Mouse (Mus musculus): ENCODE data around the gene Atp5g2. TPM values are rescaled to one million over a fixed set of nuclear protein-coding genes. Genes with fewer than 3 reads are reported as not detected.

Atp5g2 gene
- polyA plus RNA-seq, 1 experiment from 2014 or later, result 49.2 TPM

DNA sequence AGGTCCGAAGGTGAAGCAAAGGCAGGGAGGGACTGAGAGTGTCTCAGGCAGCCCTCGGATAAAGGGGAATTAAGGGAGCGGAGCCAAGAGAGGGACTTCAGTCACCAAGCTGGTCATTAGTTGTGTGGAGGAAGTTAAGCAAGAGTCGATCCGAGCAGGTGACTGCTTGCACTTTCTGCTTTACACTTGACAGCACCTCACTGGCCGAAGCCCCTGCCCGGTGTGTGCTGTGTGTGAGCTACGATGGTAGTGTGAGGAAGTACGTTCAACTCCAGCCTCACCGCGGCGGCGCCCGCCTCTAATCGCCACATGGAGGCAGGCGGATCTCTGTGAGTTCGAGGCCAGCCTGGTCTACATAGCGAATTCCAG, 46.5 kb downstream of the Atp5g2 start:
- Histone ChIP-seq H3K9me3 (ENCODE audit: low read length) (no peaks in the 10 kb centered on the region), H3K27me3 (ENCODE audit: insufficient read depth, low read length) (no peaks in the 10 kb centered on the region), H3K36me3 (replicated peaks; ENCODE audit: insufficient read depth, low read length) (no peaks in the 10 kb centered on the region), H3K4me3 (ENCODE audit: low read depth, low read length) (peak overlapping the region; percentile 69), H3K4me1 (ENCODE audit: insufficient read depth) (peaks cover 20% of the 10 kb centered on the region), H3K27ac (ENCODE audit: low read depth) (peak overlapping the region; percentile 96), H3K4me2 (ENCODE audit: low read depth, low read length) (peak overlapping the region; percentile 85), H3K9ac (replicated peaks) (peak overlapping the region; percentile 76)
- 0% methylated on average over 18 of the region's 18 CpGs for WGBS (ENCODE audit: insufficient replicate concordance)
- ATAC-seq, result peak; percentile 35
- TF ChIP-seq EP300 (IDR thresholded peaks at IDR 0.05; ENCODE audit: low read depth) (no peak), CTCF (IDR thresholded peaks at IDR 0.05; ENCODE audit: low read depth) (no peak)
- peak; percentile 75 for DNase-seq

DNA sequence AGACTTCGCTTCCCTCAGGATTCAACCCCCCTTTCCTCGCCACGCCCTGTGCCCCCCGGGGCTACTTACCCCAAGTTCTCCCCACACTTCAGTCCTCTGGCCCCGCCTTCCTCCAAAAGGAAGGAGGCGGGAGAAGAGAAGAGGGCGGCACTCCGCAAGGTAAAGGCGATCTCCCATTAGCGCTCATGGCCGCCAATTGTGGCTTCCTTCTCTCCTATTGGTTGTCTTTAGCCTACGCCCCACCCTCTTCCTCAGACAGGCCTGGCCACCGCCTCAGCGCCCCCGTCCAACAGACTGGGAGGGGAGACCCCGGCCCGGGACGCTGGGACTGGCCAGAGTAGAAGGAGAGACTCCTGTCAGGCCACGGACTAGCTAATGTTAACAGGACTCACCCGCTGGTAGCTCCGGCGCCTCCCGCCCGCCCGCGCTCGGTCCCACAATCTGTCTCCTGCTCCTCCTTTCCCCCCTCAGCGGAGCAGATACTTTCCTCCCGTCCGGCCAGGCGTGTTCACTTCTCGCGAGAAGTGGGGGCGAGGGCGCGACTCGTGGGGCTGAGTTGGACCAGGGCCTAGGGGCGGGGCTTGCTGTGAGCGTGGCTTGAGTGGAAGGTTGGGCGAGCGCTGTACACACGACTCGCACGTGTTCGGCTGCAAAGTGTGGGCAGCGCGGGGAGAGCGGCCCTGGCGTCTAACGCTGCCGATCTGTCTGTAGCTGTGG, 47.0 kb downstream of the Atp5g2 start, which contains the start of the genes Gm28047 and Atf7:
Gene Gm28047 (minus strand): TSS at position 98 of the 717 bp plus-strand sequence.
Gene Atf7 (minus strand): TSS at position 495 of the 717 bp plus-strand sequence.
- Histone ChIP-seq H3K9ac (replicated peaks) (peak within 1 kb of the TSS; percentile 76), H3K27ac (ENCODE audit: low read depth) (peak within 1 kb of the TSS; percentile 96), H3K4me2 (ENCODE audit: low read depth, low read length) (peak within 1 kb of the TSS; percentile 85), H3K4me3 (ENCODE audit: low read depth, low read length) (peak within 1 kb of the TSS; percentile 69), H3K4me1 (ENCODE audit: insufficient read depth) (peaks cover 20% of the 10 kb centered on the region), H3K36me3 (replicated peaks; ENCODE audit: insufficient read depth, low read length) (no peaks in the 10 kb centered on the region), H3K9me3 (ENCODE audit: low read length) (no peaks in the 10 kb centered on the region), H3K27me3 (ENCODE audit: insufficient read depth, low read length) (no peaks in the 10 kb centered on the region)
- TF ChIP-seq EP300 (IDR thresholded peaks at IDR 0.05; ENCODE audit: low read depth) (peak; percentile 77), CTCF (IDR thresholded peaks at IDR 0.05; ENCODE audit: low read depth) (no peak)
- peak; percentile 100 for DNase-seq
- under 1% methylated on average over 45 of the region's 51 CpGs for WGBS (ENCODE audit: insufficient replicate concordance)
- ATAC-seq, result peak; percentile 97

DNA sequence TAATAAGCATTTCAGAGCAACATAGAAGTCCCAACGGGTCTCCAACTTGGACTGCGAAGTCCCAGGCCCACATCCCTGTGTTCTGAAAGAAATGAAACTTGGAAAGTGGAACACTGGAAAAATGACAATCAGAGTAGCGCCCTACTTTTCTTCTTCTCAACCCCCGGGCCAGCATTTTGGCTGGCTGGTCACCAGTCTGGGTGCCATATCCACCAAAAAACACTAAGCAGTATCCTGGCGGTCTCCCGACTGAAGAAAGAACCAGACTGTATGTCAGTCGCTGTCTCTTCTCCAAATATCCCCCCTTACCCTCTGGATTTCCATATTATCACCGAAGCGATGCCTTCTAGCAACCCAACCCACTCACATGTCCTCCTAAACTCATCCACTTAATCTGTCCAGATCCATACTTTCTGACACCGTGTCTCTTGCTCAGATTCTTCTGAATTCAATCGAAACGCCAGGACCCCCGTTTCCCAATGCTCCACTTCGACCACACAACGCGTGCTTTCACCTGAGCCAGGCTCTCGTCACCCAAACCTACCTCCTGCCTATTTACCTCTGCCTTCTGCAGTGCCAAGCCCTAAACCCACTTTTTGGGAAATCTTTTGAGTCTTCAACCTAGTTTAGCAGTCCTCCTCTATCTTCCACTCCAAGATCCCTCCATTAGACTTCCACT, 47.7 kb downstream of the Atp5g2 start:
- H3K9ac ChIP-seq (replicated peaks), result peak overlapping the region; percentile 76
- H3K27ac ChIP-seq (ENCODE audit: low read depth), result peak overlapping the region; percentile 96
- 3% methylated on average over 17 of the region's 17 CpGs for WGBS (ENCODE audit: insufficient replicate concordance)
- peak overlapping the region; percentile 85 for H3K4me2 ChIP-seq (ENCODE audit: low read depth, low read length)
- TF ChIP-seq EP300 (IDR thresholded peaks at IDR 0.05; ENCODE audit: low read depth) (no peak), CTCF (IDR thresholded peaks at IDR 0.05; ENCODE audit: low read depth) (no peak)
- no peaks in the 10 kb centered on the region for H3K9me3 ChIP-seq (ENCODE audit: low read length)
- ATAC-seq (no peak), DNase-seq (no peak)
- no peaks in the 10 kb centered on the region for H3K27me3 ChIP-seq (ENCODE audit: insufficient read depth, low read length)
- peaks cover 20% of the 10 kb centered on the region for H3K4me1 ChIP-seq (ENCODE audit: insufficient read depth)
- peak overlapping the region; percentile 69 for H3K4me3 ChIP-seq (ENCODE audit: low read depth, low read length)
- no peaks in the 10 kb centered on the region for H3K36me3 ChIP-seq (replicated peaks; ENCODE audit: insufficient read depth, low read length)

DNA sequence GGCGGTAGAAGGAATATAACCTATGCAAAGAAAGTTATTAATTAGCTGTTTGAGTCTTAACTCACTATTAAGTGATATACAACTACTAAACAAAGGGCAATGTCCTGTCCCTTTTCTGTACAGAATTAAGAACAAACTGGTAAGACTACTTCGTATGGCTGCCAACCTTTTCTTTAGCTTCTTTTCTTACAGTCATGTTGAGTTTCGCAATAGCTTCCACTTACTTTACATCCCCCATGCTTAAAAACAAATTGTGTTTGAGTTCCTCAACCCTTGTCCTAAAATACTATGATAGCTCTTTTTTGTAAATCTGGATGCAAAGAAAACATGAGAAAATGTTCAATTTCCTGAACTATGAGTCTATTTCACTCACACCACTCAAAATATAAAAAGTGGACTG, 49.0 kb downstream of the Atp5g2 start:
- Histone ChIP-seq H3K4me2 (ENCODE audit: low read depth, low read length) (peak overlapping the region; percentile 42), H3K4me3 (ENCODE audit: low read depth, low read length) (no peak overlapping the region), H3K27me3 (ENCODE audit: insufficient read depth, low read length) (no peaks in the 10 kb centered on the region), H3K9ac (replicated peaks) (no peak overlapping the region), H3K4me1 (ENCODE audit: insufficient read depth) (peaks cover 20% of the 10 kb centered on the region), H3K36me3 (replicated peaks; ENCODE audit: insufficient read depth, low read length) (no peaks in the 10 kb centered on the region), H3K9me3 (ENCODE audit: low read length) (no peaks in the 10 kb centered on the region), H3K27ac (ENCODE audit: low read depth) (0 out of 2 replicates have a peak overlapping the region, but pooled peaks have one; percentile 7)
- 68% methylated on average over 3 of the region's 3 CpGs for WGBS (ENCODE audit: insufficient replicate concordance)
- no peak for DNase-seq
- TF ChIP-seq EP300 (IDR thresholded peaks at IDR 0.05; ENCODE audit: low read depth) (no peak), CTCF (IDR thresholded peaks at IDR 0.05; ENCODE audit: low read depth) (no peak)
- no peak for ATAC-seq

DNA sequence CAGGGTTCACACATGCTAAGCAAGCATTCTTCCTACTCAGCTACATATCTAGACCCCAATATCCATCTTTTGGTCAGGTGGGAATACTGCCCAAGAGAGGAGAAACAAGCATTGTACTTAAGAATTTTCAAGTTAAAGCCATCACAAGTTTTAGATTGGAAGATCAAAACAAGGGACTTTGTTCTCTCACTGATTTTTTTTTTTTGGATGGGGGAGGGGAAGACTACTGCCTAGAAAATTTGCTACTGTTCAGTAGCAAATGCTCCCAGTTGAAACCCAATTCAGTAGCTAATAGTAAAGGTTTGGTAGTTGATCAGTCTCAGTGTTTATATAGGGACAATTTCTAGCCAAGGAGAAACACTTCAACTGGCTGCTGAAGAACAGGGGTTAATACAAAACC, 49.6 kb downstream of the Atp5g2 start:
- ATAC-seq, result no peak
- DNase-seq, result no peak
- Histone ChIP-seq H3K27me3 (ENCODE audit: insufficient read depth, low read length) (no peaks in the 10 kb centered on the region), H3K9ac (replicated peaks) (no peak overlapping the region), H3K4me2 (ENCODE audit: low read depth, low read length) (0 out of 2 replicates have a peak overlapping the region, but pooled peaks have one; percentile 3), H3K4me1 (ENCODE audit: insufficient read depth) (peaks cover 20% of the 10 kb centered on the region), H3K36me3 (replicated peaks; ENCODE audit: insufficient read depth, low read length) (no peaks in the 10 kb centered on the region), H3K9me3 (ENCODE audit: low read length) (no peaks in the 10 kb centered on the region), H3K4me3 (ENCODE audit: low read depth, low read length) (no peak overlapping the region), H3K27ac (ENCODE audit: low read depth) (no peak overlapping the region)
- TF ChIP-seq EP300 (IDR thresholded peaks at IDR 0.05; ENCODE audit: low read depth), result no peak

DNA sequence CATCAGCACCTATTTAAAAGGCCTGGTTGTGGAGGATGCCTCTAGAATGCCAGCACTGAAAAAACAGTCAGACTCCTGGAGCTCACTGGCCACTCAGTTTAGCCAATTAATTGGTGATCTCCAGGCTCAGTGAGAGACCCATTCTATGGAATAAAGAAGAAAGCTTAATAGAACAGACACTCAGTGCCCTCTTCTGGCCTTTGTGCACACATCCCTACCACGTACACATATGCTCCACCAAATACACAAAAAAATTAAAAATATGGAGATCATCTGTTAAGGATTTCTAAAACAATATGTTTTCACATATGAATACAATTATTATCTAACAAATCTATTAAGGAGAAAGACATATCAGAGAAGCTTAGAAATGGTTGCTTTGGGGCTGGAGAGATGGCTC, 51.4 kb downstream of the Atp5g2 start:
- Histone ChIP-seq H3K27me3 (ENCODE audit: insufficient read depth, low read length) (no peaks in the 10 kb centered on the region), H3K9ac (replicated peaks) (no peak overlapping the region), H3K4me3 (ENCODE audit: low read depth, low read length) (no peak overlapping the region), H3K36me3 (replicated peaks; ENCODE audit: insufficient read depth, low read length) (no peaks in the 10 kb centered on the region), H3K4me2 (ENCODE audit: low read depth, low read length) (no peak overlapping the region), H3K9me3 (ENCODE audit: low read length) (no peaks in the 10 kb centered on the region), H3K4me1 (ENCODE audit: insufficient read depth) (peaks cover 20% of the 10 kb centered on the region), H3K27ac (ENCODE audit: low read depth) (no peak overlapping the region)
- DNase-seq, result no peak
- 0 out of 2 replicates have a peak, but pooled peaks have one; percentile 18 for TF ChIP-seq CTCF (IDR thresholded peaks at IDR 0.05; ENCODE audit: low read depth)
- no peak for TF ChIP-seq EP300 (IDR thresholded peaks at IDR 0.05; ENCODE audit: low read depth)
- WGBS (ENCODE audit: insufficient replicate concordance), result 76% methylated on average over 1 of the region's 1 CpGs
- no peak for ATAC-seq
